Mouse (Mus musculus) myocyte (in vitro differentiated cells): ENCODE measurements at regions not wholly inside any gene's neighbourhood (a gene's known extent, or its start where the extent isn't known, plus 50 kb on each side); places are given as distances from the start of the nearest gene placed in this dataset.

Experiments
- CEBPB ChIP-seq: IDR thresholded peaks from 2 replicates; pipeline ENCODE4 v1.6.1; 2011; ENCODE audit warnings: mild to moderate bottlenecking, moderate library complexity; ENCODE audit not compliant: poor library complexity, insufficient read depth, severe bottlenecking
- E2F4 ChIP-seq: IDR thresholded peaks from one replicate; pipeline ENCODE4 v1.6.1; 2011; ENCODE audit warnings: mild to moderate bottlenecking, control low read depth, moderate library complexity; ENCODE audit not compliant: insufficient read depth
- MAX ChIP-seq: IDR thresholded peaks from one replicate; pipeline ENCODE4 v1.6.1; 2011; ENCODE audit warnings: low read depth, mild to moderate bottlenecking, control low read depth
- MYOD1 ChIP-seq, 3 experiments: IDR thresholded peaks; one replicate each; pipeline ENCODE4 v1.6.1; 2011; ENCODE audit warnings: control low read depth in 2 of 3, low read depth in 2 of 3, mild to moderate bottlenecking in 2 of 3, moderate library complexity in 1 of 3; ENCODE audit not compliant: insufficient read length in 2 of 3, control insufficient read depth in 1 of 3
- MYOG ChIP-seq, 3 experiments: IDR thresholded peaks; one replicate each; pipeline ENCODE4 v1.6.1; 2011; ENCODE audit warnings: control low read depth in 2 of 3, low read depth in 2 of 3, mild to moderate bottlenecking in 2 of 3; ENCODE audit not compliant: insufficient read length in 2 of 3, control insufficient read depth in 1 of 3, insufficient read depth in 1 of 3
- POLR2A ChIP-seq: IDR thresholded peaks from one replicate; pipeline ENCODE4 v1.6.1; 2011; ENCODE audit warnings: low read depth, mild to moderate bottlenecking, control low read depth, moderate library complexity; ENCODE audit not compliant: insufficient read length
- REST ChIP-seq: IDR thresholded peaks from one replicate; pipeline ENCODE4 v1.6.1; 2011; ENCODE audit warnings: mild to moderate bottlenecking, control low read depth, moderate library complexity; ENCODE audit not compliant: insufficient read depth, insufficient read length
- TCF12 ChIP-seq: IDR thresholded peaks from one replicate; pipeline ENCODE4 v1.6.1; 2011; ENCODE audit warnings: mild to moderate bottlenecking, control low read depth; ENCODE audit not compliant: poor library complexity, insufficient read depth, severe bottlenecking
- USF1 ChIP-seq: IDR thresholded peaks from one replicate; pipeline ENCODE4 v1.6.1; 2011; ENCODE audit warnings: low read depth, mild to moderate bottlenecking, control low read depth, moderate library complexity

DNA sequence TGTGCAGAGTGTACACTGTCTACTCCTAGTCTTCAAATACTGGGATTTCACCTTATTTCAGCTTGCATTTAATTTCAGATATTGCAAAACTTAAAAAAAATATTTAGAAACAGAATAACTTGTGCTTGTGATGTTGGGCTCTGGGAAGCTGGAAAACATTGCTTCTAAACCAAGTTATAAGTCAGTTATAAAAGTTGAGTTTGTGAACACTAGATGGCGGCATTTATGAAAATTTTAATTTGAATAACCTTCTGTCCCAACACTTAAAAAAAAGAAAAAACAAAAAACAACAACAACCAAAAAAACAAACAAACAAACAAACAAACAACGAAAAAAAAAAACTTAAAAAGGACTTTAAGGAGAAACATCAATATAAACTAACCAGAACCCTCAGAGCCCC, 1002.6 kb upstream of the Slit2 start:
- TF ChIP-seq USF1: no peak
- TF ChIP-seq POLR2A: no peak
- no peak for TF ChIP-seq REST
- no peak for TF ChIP-seq E2F4
- TF ChIP-seq TCF12: no peak
- TF ChIP-seq MYOD1 (IDR thresholded peaks at IDR 0.05; ENCODE audit: control insufficient read depth in 1 of 3, insufficient read length in 2 of 3, low read depth in 2 of 3): no peak
- no peak for TF ChIP-seq CEBPB
- no peak for TF ChIP-seq MYOG (IDR thresholded peaks at IDR 0.05; ENCODE audit: control insufficient read depth in 1 of 3, insufficient read depth in 1 of 3, insufficient read length in 2 of 3, low read depth in 2 of 3)
- TF ChIP-seq MAX: no peak
